Mouse (Mus musculus) spleen, postnatal 36 days (tissue): ENCODE measurements around the gene Dcpp2.
"Not testable (repeated sequence)": the region's sequence is repeated elsewhere in the genome, so short reads cannot be mapped to it uniquely, and the experiment has no call there.

ENCODE experiments used
- DNase-seq, 2 experiments: peaks; one replicate each; pipeline ENCODE4 v3.0.0; 2022; ENCODE audit warnings: low spot score in 2 of 2, mixed read lengths in 1 of 2

The Dcpp2 gene

GRCm38 (mm10) chr17:23925090-23925493 is 44.4 kb downstream of the Dcpp2 start:
- peak; percentile 13 to 25 for DNase-seq

GRCm38 (mm10) chr17:23931157-23931556 is 50.5 kb downstream of the Dcpp2 start:
- DNase-seq, result no peak

DNA sequence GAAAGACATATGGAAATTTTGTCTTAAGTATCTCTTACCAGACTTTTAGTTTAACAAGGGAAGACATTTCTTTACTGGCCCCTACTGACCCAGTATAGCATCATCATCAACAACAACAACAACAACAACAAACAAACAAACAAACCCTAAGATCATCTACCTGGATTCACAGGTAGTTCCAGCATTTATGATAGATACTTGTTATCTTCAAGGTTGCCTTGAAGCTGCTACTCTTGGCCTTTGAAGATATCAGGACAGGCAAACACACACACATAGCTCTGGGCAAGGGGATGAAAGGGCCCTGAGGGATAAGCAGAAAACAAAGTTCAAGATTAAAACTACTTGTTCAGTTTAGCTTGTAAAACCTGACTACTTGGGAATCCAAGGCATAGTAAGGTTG is 60.7 kb downstream of the Dcpp2 start, which contains the start of gene Sbp:
Gene Sbp, plus strand, starts transcription at position 301 of the 400 bp plus-strand sequence.
- no peak for DNase-seq

DNA sequence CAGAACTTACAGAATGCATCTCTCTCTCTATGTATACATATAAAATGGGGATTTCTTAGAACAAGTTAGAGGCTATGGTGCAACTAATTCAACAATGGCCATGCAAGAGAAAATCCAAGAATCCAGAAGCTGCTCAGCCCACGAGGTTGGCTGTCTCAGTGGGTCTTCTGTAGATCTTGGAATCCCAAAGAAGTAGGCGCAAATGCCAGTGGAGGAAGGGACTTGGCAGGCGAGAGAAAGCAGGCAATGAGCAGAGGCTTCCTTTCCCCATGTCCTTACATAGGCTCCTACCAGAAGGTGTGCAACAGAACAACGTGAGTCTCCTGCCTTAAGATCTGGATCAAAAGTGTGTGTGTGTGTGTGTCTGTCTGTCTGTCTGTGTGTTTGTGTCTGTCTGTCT is 66.8 kb downstream of the Dcpp2 start:
- not testable (repeated sequence) for DNase-seq

GRCm38 (mm10) chr17:23949068-23949467 is 68.4 kb downstream of the Dcpp2 start:
- DNase-seq, result no peak
